Mouse (Mus musculus) MEL (cell line): ENCODE measurements around the gene Wdr46. TPM values are rescaled to one million over a fixed set of nuclear protein-coding genes. Genes with fewer than 3 reads are reported as not detected.
"Not testable (repeated sequence)": the region's sequence is repeated elsewhere in the genome, so short reads cannot be mapped to it uniquely, and the experiment has no call there.

Source experiments
- DNase-seq: peaks from one replicate; pipeline ENCODE4 v3.0.0; 2011; ENCODE audit warnings: low read depth, low spot score
- H3K27ac ChIP-seq: 2 replicates; pipeline ENCODE4 v1.5.1; 2012; ENCODE audit warnings: low read depth, mild to moderate bottlenecking, control low read depth, low read length, moderate library complexity; ENCODE audit not compliant: control insufficient read depth
- H3K27me3 ChIP-seq, 2 experiments: fragments of 150-350 bp in 1 of 2; sonication (generic) in 1 of 2; 2 replicates each; pipeline ENCODE4 v1.6.1; 2012; ENCODE audit warnings: low read length in 2 of 2, mild to moderate bottlenecking in 2 of 2, improper control_type of control experiment in 1 of 2, moderate library complexity in 1 of 2; ENCODE audit not compliant: insufficient read depth in 2 of 2, control insufficient read depth in 1 of 2
- H3K36me3 ChIP-seq, 2 experiments: 2 replicates each; pipeline ENCODE4 v1.6.1; 2012 to 2014; ENCODE audit warnings: low read length in 2 of 2, improper control_type of control experiment in 1 of 2, inconsistent platforms in 1 of 2, mild to moderate bottlenecking in 1 of 2; ENCODE audit not compliant: insufficient read depth in 2 of 2, control insufficient read depth in 1 of 2
- H3K4me1 ChIP-seq, 2 experiments: fragments of 150-350 bp in 1 of 2; sonication (generic) in 1 of 2; 2 replicates each; pipeline ENCODE4 v1.6.1; 2012; ENCODE audit warnings: low read length in 2 of 2, improper control_type of control experiment in 1 of 2, mild to moderate bottlenecking in 1 of 2; ENCODE audit not compliant: insufficient read depth in 2 of 2, control insufficient read depth in 1 of 2
- H3K4me3 ChIP-seq, 2 experiments: fragments of 150-350 bp in 1 of 2; sonication (generic) in 1 of 2; 2 replicates each; pipeline ENCODE4 v1.5.1; 2012; ENCODE audit warnings: low read depth in 2 of 2, low read length in 2 of 2, mild to moderate bottlenecking in 2 of 2, moderate library complexity in 2 of 2, control low read depth in 1 of 2, improper control_type of control experiment in 1 of 2; ENCODE audit not compliant: control insufficient read depth in 1 of 2, insufficient read depth in 1 of 2
- H3K79me2 ChIP-seq: 2 replicates; pipeline ENCODE4 v1.6.1; 2012; ENCODE audit warnings: mild to moderate bottlenecking, low read length, moderate library complexity; ENCODE audit not compliant: control insufficient read depth, poor library complexity, insufficient read depth
- H3K9ac ChIP-seq: 2 replicates; pipeline ENCODE4 v1.6.1; 2012; ENCODE audit warnings: low read depth, mild to moderate bottlenecking, control low read depth, low read length, moderate library complexity; ENCODE audit not compliant: control insufficient read depth, poor library complexity, severe bottlenecking
- H3K9me3 ChIP-seq: fragments of 150-350 bp; sonication (generic); replicated peaks from 2 replicates; pipeline ENCODE4 v1.6.1; 2012; ENCODE audit warnings: mild to moderate bottlenecking, low read length, improper control_type of control experiment, moderate library complexity; ENCODE audit not compliant: insufficient read depth
- E2F4 ChIP-seq: IDR thresholded peaks from 2 replicates; pipeline ENCODE4 v1.6.1; 2011; ENCODE audit warnings: low read depth, low read length, improper control_type of control experiment, borderline replicate concordance
- EP300 ChIP-seq, 2 experiments: IDR thresholded peaks; 2 replicates each; pipeline ENCODE4 v1.6.1; 2011; ENCODE audit warnings: improper control_type of control experiment in 2 of 2, low read length in 2 of 2, low read depth in 1 of 2, mild to moderate bottlenecking in 1 of 2
- ETS1 ChIP-seq: IDR thresholded peaks from 2 replicates; pipeline ENCODE4 v1.6.1; 2012; ENCODE audit warnings: low read depth, mild to moderate bottlenecking, inconsistent platforms, low read length, improper control_type of control experiment, moderate library complexity
- JUND ChIP-seq: IDR thresholded peaks from 2 replicates; pipeline ENCODE4 v1.6.1; 2011; ENCODE audit warnings: low read depth, mild to moderate bottlenecking, improper control_type of control experiment, low read length
- KAT2A ChIP-seq: conservative IDR thresholded peaks from 2 replicates; pipeline ENCODE4 v1.6.1; 2012; ENCODE audit warnings: low read depth, low read length, improper control_type of control experiment, inconsistent platforms
- MEF2A ChIP-seq: IDR thresholded peaks from 2 replicates; pipeline ENCODE4 v1.6.1; 2014; ENCODE audit warnings: low read depth, mild to moderate bottlenecking, inconsistent platforms, low read length, improper control_type of control experiment; ENCODE audit not compliant: poor library complexity, insufficient replicate concordance, severe bottlenecking; ENCODE audit errors: extremely low read depth
- MYB ChIP-seq: IDR thresholded peaks from 2 replicates; pipeline ENCODE4 v1.6.1; 2011; ENCODE audit warnings: mild to moderate bottlenecking, low read depth, low read length, improper control_type of control experiment
- MYC ChIP-seq: IDR thresholded peaks from 2 replicates; pipeline ENCODE4 v1.6.1; 2011; ENCODE audit warnings: low read depth, mild to moderate bottlenecking, low read length, improper control_type of control experiment, moderate library complexity
- NELFE ChIP-seq: IDR thresholded peaks from 2 replicates; pipeline ENCODE4 v1.6.1; 2011; ENCODE audit warnings: low read depth, low read length, improper control_type of control experiment
- NRF1 ChIP-seq: IDR thresholded peaks from 2 replicates; pipeline ENCODE4 v1.6.1; 2014; ENCODE audit warnings: low read depth, mild to moderate bottlenecking, inconsistent platforms, low read length, improper control_type of control experiment, moderate library complexity; ENCODE audit not compliant: poor library complexity, insufficient read depth, severe bottlenecking
- POLR2A ChIP-seq, 2 experiments: IDR thresholded peaks; 2 replicates each; pipeline ENCODE4 v1.6.1; 2011 to 2012; ENCODE audit warnings: low read length in 2 of 2, mild to moderate bottlenecking in 2 of 2, control low read depth in 1 of 2, improper control_type of control experiment in 1 of 2, low read depth in 1 of 2, moderate library complexity in 1 of 2; ENCODE audit not compliant: control insufficient read depth in 1 of 2, insufficient read depth in 1 of 2, poor library complexity in 1 of 2
- POLR2AphosphoS2 ChIP-seq: IDR thresholded peaks from 2 replicates; pipeline ENCODE4 v1.6.1; 2011; ENCODE audit warnings: low read length, improper control_type of control experiment
- SIN3A ChIP-seq: IDR thresholded peaks from 2 replicates; pipeline ENCODE4 v1.6.1; 2012; ENCODE audit warnings: low read length, improper control_type of control experiment, inconsistent platforms
- SMC3 ChIP-seq: IDR thresholded peaks from 2 replicates; pipeline ENCODE4 v1.6.1; 2011; ENCODE audit warnings: low read depth, low read length, improper control_type of control experiment
- USF1 ChIP-seq: IDR thresholded peaks from 2 replicates; pipeline ENCODE4 v1.6.1; 2014; ENCODE audit warnings: low read depth, mild to moderate bottlenecking, inconsistent platforms, low read length, improper control_type of control experiment, moderate library complexity
- USF2 ChIP-seq, 2 experiments: IDR thresholded peaks; 2 replicates each; pipeline ENCODE4 v1.6.1; 2011 to 2012; ENCODE audit warnings: improper control_type of control experiment in 2 of 2, low read length in 2 of 2, borderline replicate concordance in 1 of 2, inconsistent platforms in 1 of 2, low read depth in 1 of 2, mild to moderate bottlenecking in 1 of 2; ENCODE audit not compliant: insufficient read depth in 1 of 2
- ZC3H11A ChIP-seq: IDR thresholded peaks from 2 replicates; pipeline ENCODE4 v1.6.1; 2012; ENCODE audit warnings: low read depth, mild to moderate bottlenecking, inconsistent platforms, low read length, improper control_type of control experiment
- ZKSCAN1 ChIP-seq: IDR thresholded peaks from 2 replicates; pipeline ENCODE4 v1.6.1; 2012; ENCODE audit warnings: low read depth, mild to moderate bottlenecking, inconsistent platforms, low read length, improper control_type of control experiment, moderate library complexity
- ZNF384 ChIP-seq: IDR thresholded peaks from 2 replicates; pipeline ENCODE4 v1.6.1; 2012; ENCODE audit warnings: low read depth, mild to moderate bottlenecking, inconsistent platforms, low read length, improper control_type of control experiment
- polyA plus RNA-seq, 2 experiments: library from polyadenylated mRNA; stranded (reverse) in 1 of 2; unstranded in 1 of 2; fragments of >175 nt in 1 of 2; fragments of >200 nt in 1 of 2; gene quantifications; 2 replicates each; pipeline versions ENCODE4 v1.2.1 to v1.2.4; 2012; ENCODE audit warnings: low replicate concordance in 2 of 2, low read depth in 1 of 2; ENCODE audit not compliant: insufficient read length in 2 of 2, insufficient read depth in 1 of 2, missing spikeins in 1 of 2
- total RNA-seq: library from RNA; depleted of rRNA; stranded (reverse); fragments of 300-350 nt; gene quantifications from 2 replicates; pipeline ENCODE4 v1.2.3, GENCODE M21; 2012

Gene Wdr46
- total and polyA plus RNA-seq, 3 experiments = 100 to 131 TPM; not detected in 1

DNA sequence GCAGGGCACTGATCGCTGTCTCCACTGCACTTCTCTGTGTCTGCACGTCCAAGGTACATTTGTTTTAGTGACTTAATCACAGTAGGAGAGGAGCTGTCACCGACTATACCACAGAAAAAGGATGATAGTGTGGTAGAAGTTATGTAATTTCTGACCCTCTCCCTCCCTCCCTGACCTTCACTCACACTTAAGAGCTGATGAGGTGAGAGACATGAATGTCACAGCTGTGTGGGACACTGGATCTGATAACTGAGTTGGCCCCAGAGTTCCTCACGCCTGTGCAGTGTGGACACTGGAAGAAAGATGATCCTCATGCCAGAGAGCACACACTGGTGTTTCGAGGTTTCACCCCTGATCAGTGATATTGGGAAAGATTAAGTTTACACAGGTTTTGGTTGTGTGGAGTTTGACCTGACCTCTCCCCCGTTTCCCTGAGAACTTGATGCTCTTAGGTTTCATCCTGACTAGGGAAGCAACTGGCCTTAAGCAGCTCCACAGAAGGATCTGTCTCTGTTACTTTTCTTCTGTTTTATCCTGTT, 39.1 kb downstream of the Wdr46 start:
- no peaks in the 10 kb centered on the region for H3K4me1 ChIP-seq
- DNase-seq = no peak
- no peak overlapping the region for H3K4me3 ChIP-seq
- peaks cover 0 to 1% of the 10 kb centered on the region in 2 experiments; a peak in 1 of 4 replicates for H3K27me3 ChIP-seq
- no peak overlapping the region for H3K27ac ChIP-seq
- no peaks in the 10 kb centered on the region for H3K36me3 ChIP-seq
- H3K9ac ChIP-seq = no peak overlapping the region
- H3K9me3 ChIP-seq = no peaks in the 10 kb centered on the region
- TF ChIP-seq USF1 = no peak
- TF ChIP-seq MYC = no peak
- TF ChIP-seq EP300 (IDR thresholded peaks at IDR 0.05; ENCODE audit: low read depth in 1 of 2, low read length in 2 of 2) = no peak
- no peak for TF ChIP-seq MYB
- TF ChIP-seq POLR2AphosphoS2 = no peak
- TF ChIP-seq JUND = no peak
- TF ChIP-seq KAT2A = no peak
- TF ChIP-seq SIN3A = no peak
- no peak for TF ChIP-seq ZNF384
- no peak for TF ChIP-seq NELFE
- no peak for TF ChIP-seq SMC3
- no peak for TF ChIP-seq USF2 (IDR thresholded peaks at IDR 0.05; ENCODE audit: borderline replicate concordance in 1 of 2, insufficient read depth in 1 of 2, low read depth in 1 of 2, low read length in 2 of 2)
- TF ChIP-seq POLR2A (IDR thresholded peaks at IDR 0.05; ENCODE audit: control insufficient read depth in 1 of 2, insufficient read depth in 1 of 2, low read depth in 1 of 2, low read length in 2 of 2, poor library complexity in 1 of 2) = no peak
- TF ChIP-seq ZKSCAN1 = no peak
- no peak for TF ChIP-seq NRF1
- TF ChIP-seq MEF2A = no peak
- no peaks in the 10 kb centered on the region for H3K79me2 ChIP-seq

DNA sequence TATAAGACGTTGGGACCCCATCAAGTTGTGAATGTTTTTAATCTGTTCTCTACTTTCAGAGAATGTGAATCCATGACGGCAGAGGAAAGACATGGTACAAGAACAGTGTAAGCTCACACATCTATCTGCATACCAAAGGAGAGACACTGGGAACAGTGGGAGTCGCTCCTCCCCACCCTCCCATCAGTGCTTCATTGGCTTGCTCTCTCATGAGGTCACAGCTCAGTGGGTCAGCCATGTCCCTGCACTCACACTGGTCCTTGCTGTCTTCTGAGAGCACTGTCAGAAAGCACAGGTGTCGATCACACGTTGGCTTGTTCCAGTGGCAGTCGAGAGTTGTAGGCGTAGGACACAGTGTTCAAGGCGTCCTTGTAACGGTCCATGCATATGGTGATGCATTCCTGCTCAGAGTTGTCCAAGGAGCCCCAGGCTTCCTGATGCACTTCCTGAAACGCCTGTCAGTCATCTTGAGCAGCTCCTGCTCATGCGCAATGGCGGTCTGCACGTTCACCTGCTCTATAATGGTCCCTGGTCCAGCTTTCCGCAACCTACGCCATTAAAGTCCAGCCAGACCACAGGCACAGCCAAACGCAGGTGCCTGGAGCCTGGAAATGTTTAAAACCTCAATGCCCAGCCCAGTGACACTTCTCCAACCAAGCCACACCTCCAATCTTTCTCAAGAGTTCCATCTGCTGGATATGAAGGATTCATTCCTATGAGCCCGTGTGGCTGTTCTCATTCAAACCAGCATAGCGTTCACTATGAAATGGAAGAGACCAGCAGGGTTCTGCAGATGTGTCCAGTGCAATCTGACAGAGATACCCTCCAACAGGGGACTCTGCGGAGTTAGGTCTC, 39.9 kb downstream of the Wdr46 start:
- Histone ChIP-seq H3K36me3 (no peaks in the 10 kb centered on the region), H3K4me3 (no peak overlapping the region), H3K27ac (no peak overlapping the region), H3K27me3 (peaks cover 0 to 1% of the 10 kb centered on the region in 2 experiments; a peak in 1 of 4 replicates), H3K9me3 (no peaks in the 10 kb centered on the region), H3K79me2 (no peaks in the 10 kb centered on the region), H3K4me1 (no peaks in the 10 kb centered on the region), H3K9ac (no peak overlapping the region)
- no peak for TF ChIP-seq USF2 (IDR thresholded peaks at IDR 0.05; ENCODE audit: borderline replicate concordance in 1 of 2, insufficient read depth in 1 of 2, low read depth in 1 of 2, low read length in 2 of 2)
- TF ChIP-seq E2F4 = no peak
- no peak for TF ChIP-seq ETS1
- no peak for TF ChIP-seq MYC
- no peak for TF ChIP-seq ZC3H11A
- DNase-seq = no peak

GRCm38 (mm10) chr17:33981192-33981909, 40.9 kb downstream of the Wdr46 start:
- H3K27me3 ChIP-seq, H3K27ac ChIP-seq, DNase-seq, H3K9me3 ChIP-seq, H3K4me1 ChIP-seq, H3K9ac ChIP-seq, H3K4me3 ChIP-seq, H3K36me3 ChIP-seq, H3K79me2 ChIP-seq: not testable (repeated sequence)
